Mouse (Mus musculus) frontal cortex, postnatal 14 days (tissue): ENCODE measurements around the gene Dner.

Experiments
- DNase-seq, 2 experiments: peaks; one replicate each; pipeline ENCODE4 v3.0.0; 2022; ENCODE audit warnings: low spot score in 2 of 2

The Dner gene

GRCm38 (mm10) chr1:84636890-84637289, 59.1 kb downstream of the Dner start:
- DNase-seq, result no peak

GRCm38 (mm10) chr1:84628244-84628643, 67.8 kb downstream of the Dner start:
- DNase-seq, result no peak

- no peak for DNase-seq
These were observed 73.0 kb downstream of the Dner start for GRCm38 (mm10) chr1:84622978-84623554.

- peak; percentile 52 to 60 for DNase-seq
These were observed 74.7 kb downstream of the Dner start for GRCm38 (mm10) chr1:84621308-84621707.

- peak in 1 of 2 experiments; percentile 38 for DNase-seq
These were observed 76.8 kb downstream of the Dner start for GRCm38 (mm10) chr1:84619131-84619760.

GRCm38 (mm10) chr1:84618094-84618493, 77.9 kb downstream of the Dner start:
- no peak for DNase-seq

- no peak for DNase-seq
These were observed 79.9 kb downstream of the Dner start for GRCm38 (mm10) chr1:84616133-84616532.

- DNase-seq, result no peak
These were observed 81.4 kb downstream of the Dner start for GRCm38 (mm10) chr1:84614596-84614995.

- DNase-seq, result no peak
These were observed 82.9 kb downstream of the Dner start for GRCm38 (mm10) chr1:84613119-84613518.

GRCm38 (mm10) chr1:84611331-84611730, 84.7 kb downstream of the Dner start:
- DNase-seq, result no peak

- no peak for DNase-seq
These were observed 97.0 kb downstream of the Dner start for GRCm38 (mm10) chr1:84599025-84599424.

GRCm38 (mm10) chr1:84596023-84596422, 100.0 kb downstream of the Dner start:
- DNase-seq, result no peak

- DNase-seq, result no peak
These were observed 103.6 kb downstream of the Dner start for GRCm38 (mm10) chr1:84592394-84592793.

GRCm38 (mm10) chr1:84590534-84590933, 105.5 kb downstream of the Dner start:
- DNase-seq, result no peak

GRCm38 (mm10) chr1:84585434-84585833, 110.6 kb downstream of the Dner start:
- DNase-seq, result no peak

- DNase-seq, result peak; percentile 50 to 73
These were observed 114.2 kb downstream of the Dner start for GRCm38 (mm10) chr1:84581812-84582211.

- DNase-seq, result no peak
These were observed 134.2 kb downstream of the Dner start for GRCm38 (mm10) chr1:84561841-84562240.

GRCm38 (mm10) chr1:84561387-84561786, 134.6 kb downstream of the Dner start:
- DNase-seq, result no peak

- no peak for DNase-seq
These were observed 139.2 kb downstream of the Dner start for GRCm38 (mm10) chr1:84556546-84557511.

- DNase-seq, result no peak
These were observed 144.0 kb downstream of the Dner start for GRCm38 (mm10) chr1:84552005-84552404.

GRCm38 (mm10) chr1:84550065-84550368, 146.0 kb downstream of the Dner start:
- DNase-seq, result no peak

GRCm38 (mm10) chr1:84549367-84550064, 146.5 kb downstream of the Dner start:
- no peak for DNase-seq
